Mouse (Mus musculus) heart, embryonic 13.5 days (tissue): ENCODE measurements at regions not wholly inside any gene's neighbourhood (a gene's known extent, or its start where the extent isn't known, plus 50 kb on each side); places are given as distances from the start of the nearest gene placed in this dataset.
"Not testable (repeated sequence)": the region's sequence is repeated elsewhere in the genome, so short reads cannot be mapped to it uniquely, and the experiment has no call there.

ENCODE experiments used
- ATAC-seq: fragments of 200-750 bp; cut with Nextera tagmentation; 2 replicates; pipeline ENCODE4 v1.8.0; 2017; ENCODE audit warnings: moderate TSS enrichment; ENCODE audit not compliant: insufficient number of reproducible peaks, low FRiP score, low TSS enrichment; ENCODE audit errors: extremely low read depth
- H3K27ac ChIP-seq: fragments of 300-500 bp; sonication (generic); replicated peaks from 2 replicates; pipeline ENCODE4 v1.5.1; 2015; ENCODE audit warnings: moderate library complexity, mild to moderate bottlenecking, inconsistent platforms
- H3K27me3 ChIP-seq: fragments of 300-500 bp; sonication (generic); replicated peaks from 2 replicates; pipeline ENCODE4 v1.6.1; 2015; ENCODE audit warnings: mild to moderate bottlenecking, inconsistent platforms
- H3K36me3 ChIP-seq: fragments of 300-500 bp; sonication (generic); 2 replicates; pipeline ENCODE4 v1.6.1; 2015; ENCODE audit warnings: mild to moderate bottlenecking, inconsistent platforms
- H3K4me1 ChIP-seq: fragments of 300-500 bp; sonication (generic); 2 replicates; pipeline ENCODE4 v1.6.1; 2015; ENCODE audit warnings: inconsistent platforms
- H3K4me2 ChIP-seq: fragments of 300-500 bp; sonication (generic); 2 replicates; pipeline ENCODE4 v1.6.1; 2015; ENCODE audit warnings: inconsistent platforms, mild to moderate bottlenecking, moderate library complexity
- H3K4me3 ChIP-seq: fragments of 300-500 bp; sonication (generic); 2 replicates; pipeline ENCODE4 v1.5.1; 2015; ENCODE audit warnings: moderate library complexity, mild to moderate bottlenecking, inconsistent platforms
- H3K9ac ChIP-seq: fragments of 300-500 bp; sonication (generic); 2 replicates; pipeline ENCODE4 v1.6.1; 2015; ENCODE audit warnings: inconsistent platforms, mild to moderate bottlenecking, moderate library complexity
- H3K9me3 ChIP-seq: fragments of 300-500 bp; sonication (generic); 2 replicates; pipeline ENCODE4 v1.6.1; 2016; ENCODE audit warnings: inconsistent platforms
- WGBS: fragments of 180-500 bp; shearing (Covaris S2); methylation state at CpG from one replicate; pipeline ENCODE4 v1.1.7; 2015; ENCODE audit warnings: mixed read lengths; 5-methylcytosine and 5-hydroxymethylcytosine counted together

GRCm38 (mm10) chr3:98968811-98969210 lies 75.8 kb upstream of the Hao2 start:
- H3K27me3 ChIP-seq: 0 out of 2 replicates have a peak, but pooled peaks cover 3% of the 10 kb centered on the region
- 35% methylated on average over 4 of the region's 4 CpGs for WGBS
- no peaks in the 10 kb centered on the region for H3K36me3 ChIP-seq
- no peak overlapping the region for H3K9ac ChIP-seq
- H3K9me3 ChIP-seq: no peaks in the 10 kb centered on the region
- no peak overlapping the region for H3K4me3 ChIP-seq
- no peak for ATAC-seq
- H3K27ac ChIP-seq: no peak overlapping the region
- H3K4me1 ChIP-seq: no peaks in the 10 kb centered on the region
- no peak overlapping the region for H3K4me2 ChIP-seq

GRCm38 (mm10) chr3:98975777-98976176 lies 82.7 kb upstream of the Hao2 start:
- no peaks in the 10 kb centered on the region for H3K9me3 ChIP-seq
- no peak overlapping the region for H3K9ac ChIP-seq
- H3K4me2 ChIP-seq: 0 out of 2 replicates have a peak overlapping the region, but pooled peaks have one; percentile 16
- H3K4me1 ChIP-seq: no peaks in the 10 kb centered on the region
- no peaks in the 10 kb centered on the region for H3K36me3 ChIP-seq
- no peak overlapping the region for H3K27ac ChIP-seq
- peaks cover 3% of the 10 kb centered on the region; the same call in 1 of the 2 replicates for H3K27me3 ChIP-seq
- no peak overlapping the region for H3K4me3 ChIP-seq
- ATAC-seq: no peak
- 3% methylated on average over 3 of the region's 3 CpGs for WGBS

- H3K9me3 ChIP-seq: no peaks in the 10 kb centered on the region
- no peaks in the 10 kb centered on the region for H3K36me3 ChIP-seq
- 91% methylated on average over 1 of the region's 1 CpGs for WGBS
- no peak overlapping the region for H3K27ac ChIP-seq
- ATAC-seq: no peak
- no peaks in the 10 kb centered on the region for H3K27me3 ChIP-seq
- no peak overlapping the region for H3K4me3 ChIP-seq
- no peak overlapping the region for H3K4me2 ChIP-seq
- H3K4me1 ChIP-seq: no peaks in the 10 kb centered on the region
- H3K9ac ChIP-seq: no peak overlapping the region
Measured at GRCm38 (mm10) chr3:98982787-98983186, 89.7 kb upstream of the Hao2 start.

GRCm38 (mm10) chr3:98987266-98987665 lies 94.2 kb upstream of the Hao2 start:
- H3K4me3 ChIP-seq, H3K4me2 ChIP-seq, H3K9me3 ChIP-seq, H3K27me3 ChIP-seq, H3K36me3 ChIP-seq, H3K4me1 ChIP-seq, H3K27ac ChIP-seq, ATAC-seq, H3K9ac ChIP-seq: not testable (repeated sequence)
- 61% methylated on average over 2 of the region's 2 CpGs for WGBS

- Histone ChIP-seq H3K9ac (no peak overlapping the region), H3K4me1 (peaks cover 10% of the 10 kb centered on the region), H3K27ac (no peak overlapping the region), H3K4me2 (peak overlapping the region; percentile 40), H3K27me3 (no peaks in the 10 kb centered on the region), H3K36me3 (no peaks in the 10 kb centered on the region), H3K4me3 (no peak overlapping the region), H3K9me3 (peaks cover 5% of the 10 kb centered on the region; the same call in 1 of the 2 replicates)
- 21% methylated on average over 10 of the region's 10 CpGs for WGBS
- ATAC-seq: no peak; the same call in 1 of the 2 replicates
Measured at GRCm38 (mm10) chr3:98990801-98991200, 97.8 kb upstream of the Hao2 start.

GRCm38 (mm10) chr3:98991276-98991675 lies 98.2 kb upstream of the Hao2 start:
- Histone ChIP-seq H3K9me3 (peaks cover 8% of the 10 kb centered on the region; the same call in 1 of the 2 replicates), H3K27me3 (no peaks in the 10 kb centered on the region), H3K9ac (no peak overlapping the region), H3K36me3 (no peaks in the 10 kb centered on the region), H3K4me1 (peaks cover 10% of the 10 kb centered on the region), H3K4me3 (no peak overlapping the region), H3K4me2 (no peak overlapping the region), H3K27ac (no peak overlapping the region)
- WGBS: 72% methylated on average over 6 of the region's 6 CpGs
- ATAC-seq: no peak

GRCm38 (mm10) chr3:98994086-98994485 lies 101.0 kb upstream of the Hao2 start:
- Histone ChIP-seq H3K4me1 (peaks cover 10% of the 10 kb centered on the region), H3K4me2 (no peak overlapping the region), H3K36me3 (no peaks in the 10 kb centered on the region), H3K9ac (no peak overlapping the region), H3K27ac (no peak overlapping the region), H3K4me3 (no peak overlapping the region), H3K9me3 (peaks cover 8% of the 10 kb centered on the region; the same call in 1 of the 2 replicates), H3K27me3 (no peaks in the 10 kb centered on the region)
- no peak for ATAC-seq

GRCm38 (mm10) chr3:99030636-99031035 lies 110.2 kb upstream of the Wars2 start:
- Histone ChIP-seq H3K27ac (no peak overlapping the region), H3K9me3 (no peaks in the 10 kb centered on the region), H3K27me3 (no peaks in the 10 kb centered on the region), H3K4me2 (no peak overlapping the region), H3K4me3 (no peak overlapping the region), H3K9ac (no peak overlapping the region), H3K4me1 (no peaks in the 10 kb centered on the region), H3K36me3 (no peaks in the 10 kb centered on the region)
- 23% methylated on average over 1 of the region's 1 CpGs for WGBS
- no peak for ATAC-seq

GRCm38 (mm10) chr3:99046190-99046589 lies 94.7 kb upstream of the Wars2 start:
- Histone ChIP-seq H3K9me3 (no peaks in the 10 kb centered on the region), H3K4me3 (no peak overlapping the region), H3K27ac (no peak overlapping the region), H3K9ac (no peak overlapping the region), H3K4me2 (no peak overlapping the region), H3K4me1 (no peaks in the 10 kb centered on the region), H3K27me3 (no peaks in the 10 kb centered on the region), H3K36me3 (no peaks in the 10 kb centered on the region)
- 69% methylated on average over 6 of the region's 6 CpGs for WGBS
- no peak for ATAC-seq

GRCm38 (mm10) chr3:99047156-99047555 lies 93.7 kb upstream of the Wars2 start:
- no peaks in the 10 kb centered on the region for H3K4me1 ChIP-seq
- no peak for ATAC-seq
- no peaks in the 10 kb centered on the region for H3K9me3 ChIP-seq
- no peaks in the 10 kb centered on the region for H3K27me3 ChIP-seq
- no peak overlapping the region for H3K9ac ChIP-seq
- H3K27ac ChIP-seq: no peak overlapping the region
- no peak overlapping the region for H3K4me3 ChIP-seq
- H3K36me3 ChIP-seq: no peaks in the 10 kb centered on the region
- WGBS: 56% methylated on average over 5 of the region's 5 CpGs
- H3K4me2 ChIP-seq: no peak overlapping the region

- H3K9ac ChIP-seq: no peak overlapping the region
- ATAC-seq: no peak
- H3K27ac ChIP-seq: no peak overlapping the region
- no peaks in the 10 kb centered on the region for H3K9me3 ChIP-seq
- no peak overlapping the region for H3K4me3 ChIP-seq
- H3K36me3 ChIP-seq: no peaks in the 10 kb centered on the region
- WGBS: 60% methylated on average over 2 of the region's 2 CpGs
- no peaks in the 10 kb centered on the region for H3K4me1 ChIP-seq
- no peak overlapping the region for H3K4me2 ChIP-seq
- no peaks in the 10 kb centered on the region for H3K27me3 ChIP-seq
Measured at GRCm38 (mm10) chr3:99049305-99049704, 91.6 kb upstream of the Wars2 start.

- ATAC-seq: no peak
- H3K27ac ChIP-seq: no peak overlapping the region
- no peak overlapping the region for H3K9ac ChIP-seq
- H3K4me1 ChIP-seq: no peaks in the 10 kb centered on the region
- H3K36me3 ChIP-seq: no peaks in the 10 kb centered on the region
- 78% methylated on average over 4 of the region's 4 CpGs for WGBS
- H3K4me3 ChIP-seq: no peak overlapping the region
- H3K4me2 ChIP-seq: no peak overlapping the region
- no peaks in the 10 kb centered on the region for H3K9me3 ChIP-seq
- no peaks in the 10 kb centered on the region for H3K27me3 ChIP-seq
Measured at GRCm38 (mm10) chr3:99052176-99052575, 88.7 kb upstream of the Wars2 start.
